Mouse (Mus musculus): ENCODE data around the gene Itgb3bp. TPM values are rescaled to one million over a fixed set of nuclear protein-coding genes. Genes with fewer than 3 reads are reported as not detected.

The Itgb3bp gene
- polyA plus RNA-seq, 1 experiment from 2014 or later = 53.4 TPM

Other genes starting within 250 kb of the Itgb3bp start
- gene Alg6, start 214.1 kb downstream of the Itgb3bp start, polyA plus RNA-seq (2016; fragmentation: Nextera tagmentation; extraction: Ambion mirVana) = 12.3 and 15.6 TPM in 2 replicates
- gene Efcab7, start 100.6 kb downstream of the Itgb3bp start, polyA plus RNA-seq (2016; fragmentation: Nextera tagmentation; extraction: Ambion mirVana) = 22.2 and 24.2 TPM in 2 replicates
- gene Pgm1, start 399 bp downstream of the Itgb3bp start, polyA plus RNA-seq (2016; fragmentation: Nextera tagmentation; extraction: Ambion mirVana) = 36.0 and 40.3 TPM in 2 replicates
- 4.5 and 6.3 TPM in 2 replicates for gene Ror1, start 166.0 kb upstream of the Itgb3bp start, polyA plus RNA-seq (2016; fragmentation: Nextera tagmentation; extraction: Ambion mirVana)

Data from midbrain, embryonic 12.5 days (tissue).